Mouse (Mus musculus) sigmoid colon, adult 10 weeks (tissue): Measurements from ENCODE around the gene Dusp22. TPM values are rescaled to one million over a fixed set of nuclear protein-coding genes. Genes with fewer than 3 reads are reported as not detected.

Experiments used
- polyA plus RNA-seq: library from polyadenylated mRNA; stranded (reverse); fragments of 350-450 nt; fragmentation: Illumina TruSeq; extraction: RNeasy Lipid Tissue Mini Kit (QIAGEN cat#74804); gene quantifications from one replicate; pipeline ENCODE4 v1.2.3, GENCODE M21; 2014; ENCODE audit warnings: low read depth, low replicate concordance

Gene Dusp22
- 12.0 TPM for polyA plus RNA-seq

GRCm38 (mm10) chr13:30659613-30660505, at the start of gene Dusp22:
Gene Dusp22 (plus strand): TSS chr13:30659999.

GRCm38 (mm10) chr13:30749021-30749556, 89.3 kb downstream of the Dusp22 start, which contains the start of gene Irf4:
Gene Irf4 (plus strand): TSS chr13:30749226.

Other genes with a start within 250 kb of the Dusp22 start
- gene Uqcrfs1, start 114.6 kb upstream of the Dusp22 start, polyA plus RNA-seq = 262 TPM
- gene Irf4, start 89.2 kb downstream of the Dusp22 start, polyA plus RNA-seq = 4.7 TPM